Mouse (Mus musculus) liver, adult 2 months (tissue): ENCODE results near the gene Hes6. TPM values are rescaled to one million over a fixed set of nuclear protein-coding genes. Genes with fewer than 3 reads are reported as not detected.
A peak's percentile ranks its signal among the peaks of the same experiment; 100 is the strongest.

Source experiments
- DNase-seq: peaks from one replicate; pipeline ENCODE4 v3.0.0-alpha.2; 2011; ENCODE audit warnings: low read depth, low spot score; ENCODE audit errors: extremely low read depth
- H3K27ac ChIP-seq: fragments of 200-500 bp; replicated peaks from 2 replicates; pipeline ENCODE4 v1.5.1; 2012; ENCODE audit warnings: low read depth, mild to moderate bottlenecking, control low read depth, inconsistent platforms, low read length; ENCODE audit not compliant: insufficient read depth
- H3K27me3 ChIP-seq: fragments of 200-500 bp; 2 replicates; pipeline ENCODE4 v1.6.1; 2012; ENCODE audit warnings: mild to moderate bottlenecking, moderate library complexity, low read length, inconsistent platforms; ENCODE audit not compliant: control insufficient read depth, insufficient read depth
- H3K36me3 ChIP-seq: fragments of 200-500 bp; 2 replicates; pipeline ENCODE4 v1.6.1; 2012; ENCODE audit warnings: low read length, inconsistent platforms; ENCODE audit not compliant: control insufficient read depth, insufficient read depth
- H3K4me1 ChIP-seq: fragments of 200-500 bp; 2 replicates; pipeline ENCODE4 v1.6.1; 2011; ENCODE audit warnings: low read length; ENCODE audit not compliant: control insufficient read depth, insufficient read depth
- H3K4me3 ChIP-seq: fragments of 200-500 bp; 2 replicates; pipeline ENCODE4 v1.5.1; 2011; ENCODE audit warnings: low read depth, mild to moderate bottlenecking, control low read depth, low read length, moderate library complexity; ENCODE audit not compliant: insufficient read depth
- H3K79me2 ChIP-seq: fragments of 200-500 bp; 2 replicates; pipeline ENCODE4 v1.6.1; 2012; ENCODE audit warnings: inconsistent platforms, mild to moderate bottlenecking, low read length, moderate library complexity; ENCODE audit not compliant: control insufficient read depth, insufficient read depth
- H3K9ac ChIP-seq: fragments of 200-500 bp; 2 replicates; pipeline ENCODE4 v1.6.1; 2012; ENCODE audit warnings: low read depth, mild to moderate bottlenecking, control low read depth, inconsistent platforms, low read length
- CTCF ChIP-seq: fragments of 200-500 bp; IDR thresholded peaks from 2 replicates; pipeline ENCODE4 v1.5.1; 2011; ENCODE audit warnings: low read depth, low read length, control low read depth
- POLR2A ChIP-seq: fragments of 200-500 bp; IDR thresholded peaks from 2 replicates; pipeline ENCODE4 v1.6.1; 2011; ENCODE audit warnings: low read length, control low read depth; ENCODE audit not compliant: insufficient read depth; ENCODE audit errors: extremely low read depth
- WGBS: fragments of 180-500 bp; shearing (Covaris S2); methylation state at CpG from one replicate; pipeline ENCODE4 v1.1.7; 2018; 5-methylcytosine and 5-hydroxymethylcytosine counted together
- polyA plus RNA-seq: library from polyadenylated mRNA; depleted of rRNA; stranded (reverse); fragments of >200 nt; gene quantifications from 2 replicates; pipeline ENCODE4 v1.2.3, GENCODE M21; 2012
- total RNA-seq: library from RNA; depleted of rRNA; stranded (reverse); fragments of >200 nt; gene quantifications from 2 replicates; pipeline ENCODE4 v1.2.3, GENCODE M21; 2014

Hes6 gene
- total and polyA plus RNA-seq, 2 experiments, result 97.0 to 112 TPM

- TF ChIP-seq CTCF, result no peak
- TF ChIP-seq POLR2A, result no peak
- peak; percentile 30 for DNase-seq
- H3K79me2 ChIP-seq, result peaks cover 27% of the 10 kb centered on the region; the same call in 1 of the 2 replicates
- H3K9ac ChIP-seq, result peak overlapping the region; percentile 92
- peaks cover 10% of the 10 kb centered on the region for H3K4me1 ChIP-seq
- peaks cover 9% of the 10 kb centered on the region for H3K36me3 ChIP-seq
- peak overlapping the region; percentile 92 for H3K4me3 ChIP-seq
- H3K27ac ChIP-seq, result peak overlapping the region; percentile 68
- H3K27me3 ChIP-seq, result no peaks in the 10 kb centered on the region
- under 1% methylated on average over 12 of the region's 12 CpGs for WGBS
These were observed 15.9 kb downstream of the Hes6 start for GRCm38 (mm10) chr1:91397927-91398259.

DNA sequence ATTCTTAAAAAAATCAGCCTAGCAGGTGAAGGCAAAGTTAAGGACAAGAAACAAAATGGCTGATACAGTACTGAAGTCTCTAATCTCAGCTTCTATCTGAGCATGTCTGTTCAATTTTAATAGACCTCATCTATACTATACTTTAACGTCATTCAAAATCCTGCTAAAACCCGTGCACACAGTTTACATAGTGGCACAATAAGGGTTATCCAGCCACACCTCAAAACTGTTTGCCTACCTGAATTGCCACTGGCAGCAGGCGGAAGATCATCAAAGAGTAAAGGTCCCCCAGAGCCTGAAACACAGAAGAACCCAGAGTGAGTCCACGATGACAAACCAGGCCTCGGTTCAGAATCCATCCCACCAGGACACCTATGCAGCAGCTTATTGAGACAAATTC is 23.5 kb downstream of the Hes6 start:
- TF ChIP-seq POLR2A (no peak), CTCF (no peak)
- Histone ChIP-seq H3K9ac (no peak overlapping the region), H3K27me3 (no peaks in the 10 kb centered on the region), H3K36me3 (peaks cover 60% of the 10 kb centered on the region), H3K27ac (no peak overlapping the region), H3K4me1 (no peaks in the 10 kb centered on the region), H3K4me3 (no peak overlapping the region), H3K79me2 (peaks cover 11% of the 10 kb centered on the region; the same call in 1 of the 2 replicates)
- DNase-seq, result no peak
- WGBS, result 84% methylated on average over 5 of the region's 5 CpGs

DNA sequence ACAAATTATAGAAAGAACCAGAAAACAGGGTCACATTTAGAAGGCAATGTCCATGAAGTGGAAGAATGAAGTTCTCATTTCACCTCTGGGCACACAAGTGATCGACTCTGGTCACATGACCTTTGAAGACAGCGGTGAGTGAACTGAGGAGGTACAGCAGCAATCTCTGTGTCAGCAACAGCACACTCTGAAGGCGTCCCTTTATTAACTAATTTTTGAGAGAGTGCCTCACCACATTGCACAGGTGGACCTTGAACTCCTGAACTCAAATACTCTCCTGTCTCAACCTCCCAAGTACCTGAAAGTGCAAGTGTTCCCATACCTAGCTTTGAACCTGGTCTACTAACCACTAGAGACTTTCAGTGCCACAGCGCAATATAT is 32.8 kb downstream of the Hes6 start:
- Histone ChIP-seq H3K27me3 (no peaks in the 10 kb centered on the region), H3K79me2 (no peaks in the 10 kb centered on the region), H3K36me3 (peaks cover 75% of the 10 kb centered on the region), H3K9ac (no peak overlapping the region), H3K27ac (no peak overlapping the region), H3K4me3 (no peak overlapping the region), H3K4me1 (peaks cover 8% of the 10 kb centered on the region)
- WGBS, result 47% methylated on average over 4 of the region's 4 CpGs
- TF ChIP-seq CTCF, result no peak
- TF ChIP-seq POLR2A, result no peak
- peak; percentile 52 for DNase-seq

DNA sequence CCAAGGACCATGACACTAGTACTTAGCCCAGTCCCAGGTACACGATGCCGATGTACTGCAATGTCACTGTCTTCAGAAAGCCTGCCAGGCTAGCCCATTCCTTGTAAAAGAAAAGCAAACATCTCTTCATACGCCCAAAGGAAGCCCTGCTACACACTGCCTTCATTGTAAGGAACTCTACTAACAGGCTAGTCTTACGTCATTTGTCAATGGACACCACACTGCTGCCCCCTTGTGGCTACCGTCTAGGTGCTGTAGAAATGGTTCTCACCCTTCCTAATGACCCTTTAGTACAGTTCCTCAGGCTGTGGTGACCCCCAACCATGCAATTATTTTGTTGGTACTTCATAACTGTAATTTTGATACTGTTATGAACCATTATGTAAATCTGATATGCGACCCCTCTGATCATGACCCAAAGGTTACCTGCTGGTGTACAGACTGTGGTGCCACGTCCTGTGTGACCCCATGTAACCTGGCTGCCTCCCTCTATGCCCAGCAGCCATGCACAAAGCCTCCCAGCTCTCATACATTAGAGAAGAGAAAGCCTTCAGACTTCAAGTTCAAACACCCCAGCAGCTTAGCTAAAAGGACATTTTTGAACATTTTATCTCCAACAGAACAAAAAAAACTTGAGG is 33.3 kb downstream of the Hes6 start:
- peak; percentile 64 for DNase-seq

DNA sequence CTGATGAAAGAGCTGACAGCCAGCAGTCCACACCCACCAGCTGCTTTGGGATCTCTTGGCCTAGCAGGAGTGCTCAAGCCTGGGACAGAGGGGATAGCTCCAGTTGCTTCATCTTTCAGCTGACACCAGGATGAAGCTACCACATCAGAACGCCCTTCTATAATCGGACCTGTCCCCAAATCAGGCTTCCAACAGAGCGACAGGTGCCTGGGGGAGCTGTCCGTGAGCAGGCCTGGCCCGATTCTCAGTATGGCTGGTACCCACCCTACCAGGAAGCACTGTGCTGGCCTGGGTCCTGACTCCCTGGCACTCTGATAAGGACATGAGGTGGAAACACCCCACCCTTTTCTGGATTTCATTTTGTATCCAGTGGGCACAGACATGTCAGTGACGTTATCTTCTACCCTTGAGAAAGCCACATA is 40.4 kb downstream of the Hes6 start:
- no peak overlapping the region for H3K27ac ChIP-seq

More for the DNA sequence above, 33.3 kb downstream of the Hes6 start:
- H3K27ac ChIP-seq, result no peak overlapping the region
- 51% methylated on average over 7 of the region's 7 CpGs for WGBS
- no peak overlapping the region for H3K4me3 ChIP-seq
- no peaks in the 10 kb centered on the region for H3K27me3 ChIP-seq
- no peak overlapping the region for H3K9ac ChIP-seq
- TF ChIP-seq CTCF (peak; percentile 69), POLR2A (no peak)
- H3K36me3 ChIP-seq, result peaks cover 76% of the 10 kb centered on the region
- H3K4me1 ChIP-seq, result peaks cover 8% of the 10 kb centered on the region
- H3K79me2 ChIP-seq, result no peaks in the 10 kb centered on the region

DNA sequence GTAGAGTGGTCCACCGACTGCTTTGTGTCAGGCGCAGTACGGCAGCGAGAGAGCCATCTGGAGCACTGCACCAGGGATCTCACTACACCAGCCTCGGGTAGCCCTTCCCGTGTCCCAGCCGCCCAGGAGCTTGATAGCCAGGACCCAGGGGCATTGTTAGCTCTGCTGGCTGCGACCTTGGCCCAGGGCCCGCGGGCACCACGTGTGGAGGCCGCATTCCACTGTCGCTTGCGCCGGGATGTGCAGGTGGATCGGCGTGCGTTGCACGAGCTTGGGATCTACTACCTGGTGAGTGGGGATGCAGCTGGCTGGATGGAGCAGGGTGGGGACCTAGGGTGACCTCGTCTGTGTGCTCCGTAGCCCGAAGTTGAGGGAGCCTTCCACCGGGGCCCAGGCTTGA is 43.8 kb downstream of the Hes6 start:
- DNase-seq, result no peak
- no peak overlapping the region for H3K27ac ChIP-seq
- no peaks in the 10 kb centered on the region for H3K79me2 ChIP-seq
- 0 out of 2 replicates have a peak, but pooled peaks cover 2% of the 10 kb centered on the region for H3K27me3 ChIP-seq
- H3K4me1 ChIP-seq, result peaks cover 3% of the 10 kb centered on the region; the same call in 1 of the 2 replicates
- H3K4me3 ChIP-seq, result no peak overlapping the region
- 70% methylated on average over 23 of the region's 23 CpGs for WGBS
- TF ChIP-seq POLR2A (no peak), CTCF (no peak)
- no peak overlapping the region for H3K9ac ChIP-seq
- peaks cover 17% of the 10 kb centered on the region for H3K36me3 ChIP-seq

More for the DNA sequence above, 40.4 kb downstream of the Hes6 start:
- Histone ChIP-seq H3K9ac (no peak overlapping the region), H3K27me3 (no peaks in the 10 kb centered on the region), H3K36me3 (peaks cover 48% of the 10 kb centered on the region), H3K4me3 (no peak overlapping the region), H3K4me1 (no peaks in the 10 kb centered on the region), H3K79me2 (no peaks in the 10 kb centered on the region)
- TF ChIP-seq POLR2A (no peak), CTCF (no peak)
- WGBS, result 91% methylated on average over 6 of the region's 6 CpGs
- DNase-seq, result no peak
